Mouse (Mus musculus) heart, embryonic 14.5 days (tissue): Measurements from ENCODE around the gene Rps27rt. TPM values are rescaled to one million over a fixed set of nuclear protein-coding genes. Genes with fewer than 3 reads are reported as not detected.

Experiments
- ATAC-seq: fragments of 200-750 bp; cut with Nextera tagmentation; 2 replicates; pipeline ENCODE4 v1.8.0; 2017; ENCODE audit warnings: low read depth, moderate TSS enrichment; ENCODE audit not compliant: insufficient number of reproducible peaks, insufficient read depth, low FRiP score
- H3K27ac ChIP-seq, 2 experiments: fragments of 200-500 bp in 1 of 2; fragments of 300-500 bp in 1 of 2; sonication (generic) in 1 of 2; replicated peaks in 1 of 2; 2 replicates each; pipeline ENCODE4 v1.5.1; 2012 to 2014; ENCODE audit warnings: low read depth in 2 of 2, low read length in 2 of 2, control low read depth in 1 of 2, mild to moderate bottlenecking in 1 of 2, mixed read lengths in 1 of 2; ENCODE audit not compliant: control insufficient read depth in 1 of 2, insufficient read depth in 1 of 2
- H3K27me3 ChIP-seq: fragments of 300-500 bp; sonication (generic); 2 replicates; pipeline ENCODE4 v1.6.1; 2014; ENCODE audit warnings: mild to moderate bottlenecking, low read length, control low read depth; ENCODE audit not compliant: control insufficient read depth, insufficient read depth
- H3K36me3 ChIP-seq: fragments of 300-500 bp; sonication (generic); 2 replicates; pipeline ENCODE4 v1.6.1; 2014; ENCODE audit warnings: mild to moderate bottlenecking, control low read depth, low read length, mixed read lengths; ENCODE audit not compliant: control insufficient read depth, insufficient read depth
- H3K4me1 ChIP-seq, 2 experiments: fragments of 200-500 bp in 1 of 2; fragments of 300-500 bp in 1 of 2; sonication (generic) in 1 of 2; 2 replicates each; pipeline ENCODE4 v1.6.1; 2012 to 2014; ENCODE audit warnings: low read length in 2 of 2, control low read depth in 1 of 2, mixed read lengths in 1 of 2; ENCODE audit not compliant: control insufficient read depth in 2 of 2, insufficient read depth in 2 of 2
- H3K4me2 ChIP-seq: fragments of 300-500 bp; sonication (generic); 2 replicates; pipeline ENCODE4 v1.6.1; 2014; ENCODE audit warnings: mild to moderate bottlenecking, low read length
- H3K4me3 ChIP-seq, 2 experiments: fragments of 200-500 bp in 1 of 2; fragments of 300-500 bp in 1 of 2; sonication (generic) in 1 of 2; 2 replicates each; pipeline ENCODE4 v1.5.1; 2012 to 2014; ENCODE audit warnings: low read length in 2 of 2, mild to moderate bottlenecking in 2 of 2, control low read depth in 1 of 2, low read depth in 1 of 2, moderate library complexity in 1 of 2; ENCODE audit not compliant: control insufficient read depth in 1 of 2, insufficient read depth in 1 of 2
- H3K9ac ChIP-seq: fragments of 300-500 bp; sonication (generic); 2 replicates; pipeline ENCODE4 v1.6.1; 2014; ENCODE audit warnings: mild to moderate bottlenecking, low read length
- H3K9me3 ChIP-seq: fragments of 300-500 bp; sonication (generic); 2 replicates; pipeline ENCODE4 v1.6.1; 2016; ENCODE audit warnings: low read length, control low read depth; ENCODE audit not compliant: control insufficient read depth
- WGBS: fragments of 180-500 bp; shearing (Covaris S2); extraction: QIAGEN DNeasy Blood & Tissue Kit; methylation state at CpG from one replicate; pipeline ENCODE4 v1.1.7; 2014; 5-methylcytosine and 5-hydroxymethylcytosine counted together
- polyA plus RNA-seq: library from polyadenylated mRNA; unstranded; fragments of >200 nt; fragmentation: Nextera tagmentation; extraction: Ambion mirVana; gene quantifications from 2 replicates; pipeline ENCODE4 v1.2.1, GENCODE M21; 2014

Gene Rps27rt
- polyA plus RNA-seq, 1 experiment from 2014 or later, result 312 TPM

DNA sequence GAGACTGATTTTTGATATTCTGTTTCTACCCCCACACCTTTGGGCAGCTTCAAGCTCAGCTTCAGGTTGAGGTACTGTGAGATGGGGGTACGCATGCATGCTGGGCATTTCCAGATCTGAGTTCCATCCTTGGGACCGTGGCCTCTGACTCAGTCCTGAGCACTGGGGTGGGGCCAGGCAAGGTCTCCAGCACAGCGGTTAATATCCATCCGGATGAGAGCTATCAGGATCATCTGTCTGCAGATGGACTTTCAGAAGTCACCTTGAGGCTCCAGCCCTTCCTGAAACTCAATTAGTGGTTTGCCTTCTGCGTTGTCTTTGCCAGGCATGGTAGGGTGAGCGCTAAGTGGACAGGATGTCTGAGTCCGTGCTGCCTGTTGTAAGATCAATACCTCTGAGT, 37.6 kb upstream of the Rps27rt start:
- H3K27ac ChIP-seq, result no peak overlapping the region
- H3K36me3 ChIP-seq, result no peaks in the 10 kb centered on the region
- H3K9me3 ChIP-seq, result no peaks in the 10 kb centered on the region
- H3K4me1 ChIP-seq, result peaks cover 13 to 32% of the 10 kb centered on the region in 2 experiments
- H3K27me3 ChIP-seq, result no peaks in the 10 kb centered on the region
- no peak overlapping the region for H3K4me2 ChIP-seq
- H3K4me3 ChIP-seq, result no peak overlapping the region
- no peak for ATAC-seq
- WGBS, result 86% methylated on average over 7 of the region's 7 CpGs
- no peak overlapping the region for H3K9ac ChIP-seq

DNA sequence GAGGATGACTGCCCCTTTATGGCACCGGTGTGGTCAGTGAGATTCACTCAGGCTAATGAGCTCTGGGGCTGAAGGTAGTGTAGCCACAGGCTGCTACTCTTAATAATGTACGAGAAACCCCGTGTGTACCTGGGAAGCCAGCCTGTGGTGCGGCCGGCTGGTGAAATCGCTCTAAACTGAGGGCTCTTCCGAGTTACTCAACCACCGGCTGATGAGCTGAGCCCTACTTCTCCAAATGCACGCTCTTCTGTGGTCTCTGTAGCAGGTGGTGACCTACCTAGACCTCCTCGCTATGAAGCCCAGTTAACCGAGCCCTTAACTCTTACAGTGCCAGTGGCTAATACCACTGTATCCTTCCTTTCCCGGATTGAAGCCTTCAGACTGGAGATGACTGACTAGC, 29.8 kb upstream of the Rps27rt start:
- 62% methylated on average over 12 of the region's 12 CpGs for WGBS
- Histone ChIP-seq H3K4me3 (no peak overlapping the region), H3K27ac (no peak overlapping the region), H3K4me1 (peaks cover 5 to 15% of the 10 kb centered on the region in 2 experiments; a peak in 2 of 4 replicates), H3K9ac (no peak overlapping the region), H3K36me3 (no peaks in the 10 kb centered on the region), H3K27me3 (no peaks in the 10 kb centered on the region), H3K4me2 (no peak overlapping the region), H3K9me3 (peaks cover 9% of the 10 kb centered on the region)
- ATAC-seq, result no peak

DNA sequence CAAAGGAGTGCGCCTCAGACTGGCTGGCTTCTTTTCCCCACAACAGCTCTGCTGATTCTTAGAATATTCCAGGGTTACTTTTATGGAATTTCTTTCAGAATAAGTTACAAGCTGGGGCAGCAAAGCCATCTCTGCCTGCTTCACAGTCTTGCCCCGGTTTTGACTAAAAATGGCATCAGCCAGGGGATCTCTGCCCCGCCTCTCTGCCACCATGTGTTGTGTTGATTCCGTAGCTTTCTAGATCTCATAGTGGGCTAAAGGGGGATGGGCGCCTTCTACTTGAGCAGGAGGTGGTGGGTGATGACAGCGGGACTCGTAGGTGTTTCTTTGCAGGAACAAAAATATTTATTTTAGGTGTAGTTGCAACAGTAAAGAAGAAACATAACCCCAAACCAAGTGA, 25.7 kb upstream of the Rps27rt start:
- WGBS, result 61% methylated on average over 7 of the region's 7 CpGs
- peaks cover 9% of the 10 kb centered on the region for H3K9me3 ChIP-seq
- no peak for ATAC-seq
- H3K4me3 ChIP-seq, result no peak overlapping the region
- H3K36me3 ChIP-seq, result no peaks in the 10 kb centered on the region
- no peak overlapping the region for H3K9ac ChIP-seq
- H3K27me3 ChIP-seq, result no peaks in the 10 kb centered on the region
- H3K4me1 ChIP-seq, result peaks cover 5 to 11% of the 10 kb centered on the region in 2 experiments; a peak in 2 of 4 replicates
- peak overlapping the region; percentile 1 to 35 for H3K27ac ChIP-seq
- H3K4me2 ChIP-seq, result no peak overlapping the region

DNA sequence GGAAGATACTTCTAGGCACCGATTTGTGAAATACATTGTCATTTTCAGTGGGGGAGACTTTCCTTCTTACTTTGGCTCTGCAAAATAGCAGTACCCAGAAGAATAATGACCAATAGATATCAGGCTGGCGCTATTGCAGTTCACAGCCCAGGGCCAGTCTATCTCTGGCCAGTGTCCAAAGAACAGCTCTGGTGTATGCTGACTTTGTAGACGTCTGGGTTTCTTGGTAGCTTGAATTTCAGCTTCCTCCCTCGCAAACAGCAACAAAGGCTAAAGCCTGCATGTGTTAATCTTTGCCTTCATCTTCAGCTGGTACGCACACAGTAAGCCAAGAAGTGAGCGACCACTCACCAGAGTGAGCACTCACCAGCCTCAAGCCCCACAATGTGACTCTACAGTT, 25.2 kb upstream of the Rps27rt start:
- H3K4me1 ChIP-seq, result peaks cover 5 to 7% of the 10 kb centered on the region in 2 experiments; a peak in 2 of 4 replicates
- no peak overlapping the region for H3K9ac ChIP-seq
- 50% methylated on average over 6 of the region's 6 CpGs for WGBS
- H3K27ac ChIP-seq, result peak overlapping the region; percentile 1 to 35; a peak in 3 of 4 replicates
- H3K4me3 ChIP-seq, result no peak overlapping the region
- H3K36me3 ChIP-seq, result no peaks in the 10 kb centered on the region
- H3K9me3 ChIP-seq, result peaks cover 9% of the 10 kb centered on the region
- no peaks in the 10 kb centered on the region for H3K27me3 ChIP-seq
- ATAC-seq, result no peak
- H3K4me2 ChIP-seq, result no peak overlapping the region

DNA sequence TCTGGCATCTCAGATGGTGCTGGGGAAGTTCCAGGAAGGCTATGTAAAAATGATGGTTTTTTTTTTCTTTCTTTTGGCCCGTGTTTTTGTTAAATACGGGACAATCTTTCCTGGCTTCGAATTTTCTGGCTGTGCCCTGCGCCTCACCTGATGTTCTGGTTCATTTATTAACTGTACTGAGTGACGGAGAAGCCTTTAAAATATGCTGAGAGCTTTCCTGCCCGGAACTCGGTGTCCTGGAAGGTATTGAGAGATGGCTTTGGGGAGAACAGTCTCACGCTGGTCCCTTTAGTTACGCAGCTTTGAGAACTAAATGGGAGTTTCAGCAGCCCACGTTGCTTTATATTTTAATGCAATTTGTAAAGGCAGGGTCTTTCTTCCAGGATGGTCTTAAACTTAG, 22.9 kb upstream of the Rps27rt start:
- peaks cover 5 to 7% of the 10 kb centered on the region in 2 experiments; a peak in 2 of 4 replicates for H3K4me1 ChIP-seq
- H3K4me2 ChIP-seq, result no peak overlapping the region
- H3K4me3 ChIP-seq, result no peak overlapping the region
- 83% methylated on average over 10 of the region's 10 CpGs for WGBS
- H3K36me3 ChIP-seq, result no peaks in the 10 kb centered on the region
- no peak for ATAC-seq
- H3K9me3 ChIP-seq, result peaks cover 9% of the 10 kb centered on the region
- no peaks in the 10 kb centered on the region for H3K27me3 ChIP-seq
- no peak overlapping the region for H3K9ac ChIP-seq
- H3K27ac ChIP-seq, result no peak overlapping the region

DNA sequence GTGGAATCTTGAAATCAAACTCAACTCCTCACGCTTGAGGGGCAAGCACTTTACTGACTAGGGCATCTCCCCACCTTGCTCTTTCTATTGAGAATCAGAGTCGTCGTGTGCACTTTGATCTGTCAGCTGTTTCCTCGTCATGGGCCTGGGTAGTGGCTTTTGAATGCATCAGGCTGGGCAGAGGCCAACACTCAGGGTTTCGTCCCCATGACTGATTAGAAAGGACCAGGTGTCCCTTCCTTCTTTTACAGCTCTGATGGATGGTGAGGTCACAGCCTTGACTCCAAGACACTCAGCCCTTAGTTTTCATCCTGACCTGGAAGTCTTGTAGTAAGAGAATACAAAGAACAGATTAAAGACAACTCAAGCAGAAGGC, 17.2 kb upstream of the Rps27rt start:
- Histone ChIP-seq H3K27me3 (no peaks in the 10 kb centered on the region), H3K27ac (no peak overlapping the region), H3K9ac (no peak overlapping the region), H3K4me1 (no peaks in the 10 kb centered on the region), H3K4me2 (no peak overlapping the region), H3K36me3 (no peaks in the 10 kb centered on the region), H3K9me3 (0 out of 2 replicates have a peak, but pooled peaks cover 3% of the 10 kb centered on the region), H3K4me3 (no peak overlapping the region)
- ATAC-seq, result no peak
- WGBS, result 69% methylated on average over 5 of the region's 5 CpGs

DNA sequence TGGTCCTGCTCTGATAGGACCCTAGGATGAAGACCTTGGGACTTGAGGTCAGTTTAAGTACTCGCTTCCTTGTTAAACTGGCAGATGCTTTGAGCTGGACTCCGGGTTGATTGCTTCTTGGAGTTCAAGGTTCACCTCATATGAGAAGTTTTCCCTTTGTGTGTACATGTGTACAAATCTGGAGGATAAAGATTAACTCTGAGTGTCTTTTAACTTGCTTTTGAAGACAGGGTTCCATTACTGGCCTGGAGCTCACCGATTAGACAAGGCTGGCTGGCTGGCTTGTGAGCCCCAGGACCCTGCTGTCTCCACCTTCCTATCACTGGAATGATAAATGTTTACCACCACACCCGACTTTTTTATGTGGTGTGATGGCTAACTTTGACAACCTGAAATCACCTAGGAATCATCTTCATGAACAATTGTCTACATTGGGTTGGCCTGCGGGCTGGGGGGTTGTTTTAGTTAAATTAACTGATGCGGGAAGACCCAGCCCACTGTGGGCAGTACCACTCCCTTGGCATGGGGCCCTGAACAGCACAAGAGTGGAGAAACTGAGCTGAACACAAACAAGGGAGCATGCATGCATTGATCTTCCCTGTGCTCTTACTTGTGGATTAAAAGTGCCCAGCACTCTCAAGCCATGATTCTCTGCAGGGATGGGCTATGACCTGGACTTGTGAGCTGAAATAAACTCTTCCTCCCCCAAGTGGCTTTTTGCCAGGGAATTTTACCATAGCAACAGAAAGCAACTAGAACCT, 16.7 kb upstream of the Rps27rt start:
- no peak for ATAC-seq
- Histone ChIP-seq H3K36me3 (no peaks in the 10 kb centered on the region), H3K4me1 (no peaks in the 10 kb centered on the region), H3K27me3 (no peaks in the 10 kb centered on the region), H3K9me3 (0 out of 2 replicates have a peak, but pooled peaks cover 3% of the 10 kb centered on the region), H3K9ac (no peak overlapping the region), H3K4me3 (no peak overlapping the region), H3K27ac (no peak overlapping the region), H3K4me2 (no peak overlapping the region)
- WGBS, result 84% methylated on average over 6 of the region's 6 CpGs

DNA sequence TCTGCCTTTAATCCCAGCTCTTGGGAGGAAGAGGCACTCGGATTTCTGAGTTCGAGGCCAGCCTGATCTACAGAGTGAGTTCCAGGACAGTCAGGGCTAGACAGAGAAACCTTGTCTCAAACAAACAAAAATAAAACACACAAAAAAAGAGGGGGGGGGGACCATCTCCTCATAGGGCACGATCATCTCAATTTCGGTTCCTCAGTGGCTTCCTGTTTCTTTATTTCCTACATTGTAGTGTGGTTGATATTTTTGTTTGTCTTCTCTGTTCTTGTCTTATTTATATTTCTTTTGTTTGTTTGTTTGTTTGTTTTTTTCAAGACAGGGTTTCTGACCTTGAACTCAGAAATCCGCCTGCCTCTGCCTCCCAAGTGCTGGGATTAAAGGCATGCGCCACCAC, 13.9 kb upstream of the Rps27rt start:
- no peak overlapping the region for H3K27ac ChIP-seq
- 0 out of 2 replicates have a peak, but pooled peaks cover 10% of the 10 kb centered on the region for H3K9me3 ChIP-seq
- no peak overlapping the region for H3K4me3 ChIP-seq
- no peak for ATAC-seq
- WGBS, result 95% methylated on average over 6 of the region's 6 CpGs
- no peaks in the 10 kb centered on the region for H3K4me1 ChIP-seq
- no peaks in the 10 kb centered on the region for H3K27me3 ChIP-seq
- H3K36me3 ChIP-seq, result no peaks in the 10 kb centered on the region
- no peak overlapping the region for H3K4me2 ChIP-seq
- H3K9ac ChIP-seq, result no peak overlapping the region
